Mouse (Mus musculus) forebrain, embryonic 14.5 days (tissue): ENCODE data around the gene Stk31. TPM values are rescaled to one million over a fixed set of nuclear protein-coding genes. Genes with fewer than 3 reads are reported as not detected.

Experiments used
- ATAC-seq: fragments of 200-750 bp; cut with Nextera tagmentation; 2 replicates; pipeline ENCODE4 v1.8.0; 2017; ENCODE audit warnings: mild to moderate bottlenecking, moderate library complexity
- DNase-seq: peaks from one replicate; pipeline ENCODE4 v3.0.0-alpha.2; 2015; ENCODE audit warnings: low spot score
- H3K27ac ChIP-seq: fragments of 300-500 bp; sonication (generic); 2 replicates; pipeline ENCODE4 v1.5.1; 2014; ENCODE audit warnings: low read depth, mild to moderate bottlenecking, control low read depth, low read length, moderate library complexity
- H3K27me3 ChIP-seq: fragments of 300-500 bp; sonication (generic); replicated peaks from 2 replicates; pipeline ENCODE4 v1.6.1; 2014; ENCODE audit warnings: low read length, control low read depth, mixed read lengths; ENCODE audit not compliant: control insufficient read depth, insufficient read depth
- H3K36me3 ChIP-seq: fragments of 300-500 bp; sonication (generic); 2 replicates; pipeline ENCODE4 v1.6.1; 2014; ENCODE audit warnings: low read length, control low read depth; ENCODE audit not compliant: control insufficient read depth, insufficient read depth
- H3K4me1 ChIP-seq: fragments of 300-500 bp; sonication (generic); 2 replicates; pipeline ENCODE4 v1.6.1; 2014; ENCODE audit warnings: antibody characterized with exemption, low read length, control low read depth; ENCODE audit not compliant: control insufficient read depth, insufficient read depth
- H3K4me2 ChIP-seq: fragments of 300-500 bp; sonication (generic); 2 replicates; pipeline ENCODE4 v1.6.1; 2014; ENCODE audit warnings: mild to moderate bottlenecking, control low read depth, low read length
- H3K4me3 ChIP-seq: fragments of 300-500 bp; sonication (generic); 2 replicates; pipeline ENCODE4 v1.5.1; 2014; ENCODE audit warnings: low read depth, low read length, control low read depth
- H3K9ac ChIP-seq: fragments of 300-500 bp; sonication (generic); 2 replicates; pipeline ENCODE4 v1.6.1; 2014; ENCODE audit warnings: mild to moderate bottlenecking, low read length, control low read depth, moderate library complexity
- H3K9me3 ChIP-seq: fragments of 300-500 bp; sonication (generic); replicated peaks from 2 replicates; pipeline ENCODE4 v1.6.1; 2016; ENCODE audit warnings: low read length, control low read depth, mixed read lengths; ENCODE audit not compliant: control insufficient read depth
- WGBS: fragments of 180-500 bp; shearing (Covaris S2); extraction: QIAGEN DNeasy Blood & Tissue Kit; methylation state at CpG from one replicate; pipeline ENCODE4 v1.1.7; 2014; 5-methylcytosine and 5-hydroxymethylcytosine counted together
- polyA plus RNA-seq: library from polyadenylated mRNA; unstranded; fragments of >200 nt; fragmentation: Nextera tagmentation; extraction: Ambion mirVana; gene quantifications from 2 replicates; pipeline ENCODE4 v1.2.1, GENCODE M21; 2014

The Stk31 gene
- polyA plus RNA-seq, 1 experiment from 2014 or later, result not detected

- Histone ChIP-seq H3K4me3 (no peak overlapping the region), H3K27me3 (no peaks in the 10 kb centered on the region), H3K4me2 (no peak overlapping the region), H3K36me3 (no peaks in the 10 kb centered on the region), H3K9me3 (no peaks in the 10 kb centered on the region), H3K9ac (no peak overlapping the region), H3K27ac (no peak overlapping the region), H3K4me1 (no peaks in the 10 kb centered on the region)
- WGBS, result 97% methylated on average over 10 of the region's 10 CpGs
- ATAC-seq (no peak), DNase-seq (no peak)
These were observed 96.1 kb downstream of the Stk31 start for GRCm38 (mm10) chr6:49491526-49491925.

DNA sequence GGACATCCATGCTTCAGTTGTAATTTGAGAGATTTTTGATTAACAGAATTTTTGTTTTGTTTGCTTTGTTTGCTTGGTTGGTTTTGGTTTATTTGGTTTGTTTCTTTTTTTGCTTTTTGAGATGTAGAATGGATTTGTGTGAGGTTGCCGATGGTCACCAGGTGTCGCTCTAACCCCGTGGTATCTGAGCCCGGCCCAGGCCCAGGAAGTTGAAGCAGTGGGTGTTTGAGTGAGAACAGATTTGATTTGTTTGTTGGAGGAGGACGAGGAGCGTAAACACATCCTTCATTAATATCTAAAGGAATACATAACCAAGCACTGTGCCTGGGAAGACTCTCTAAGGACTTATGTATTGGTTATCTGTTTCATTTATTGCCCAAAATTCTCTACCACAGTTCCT is 123.6 kb downstream of the Stk31 start:
- 7% methylated on average over 6 of the region's 6 CpGs for WGBS
- no peak overlapping the region for H3K4me3 ChIP-seq
- ATAC-seq, result peak; percentile 69; the same call in 1 of the 2 replicates

More for the DNA sequence above, 123.6 kb downstream of the Stk31 start:
- no peaks in the 10 kb centered on the region for H3K27me3 ChIP-seq
- no peaks in the 10 kb centered on the region for H3K36me3 ChIP-seq
- H3K4me2 ChIP-seq, result no peak overlapping the region
- H3K9ac ChIP-seq, result no peak overlapping the region
- H3K4me1 ChIP-seq, result no peaks in the 10 kb centered on the region
- H3K9me3 ChIP-seq, result no peaks in the 10 kb centered on the region
- H3K27ac ChIP-seq, result no peak overlapping the region
- DNase-seq, result peak; percentile 78

Other genes with a start within 250 kb of the Stk31 start
- gene Igf2bp3, start 180.6 kb upstream of the Stk31 start, polyA plus RNA-seq, result 30.6 and 32.9 TPM in 2 replicates
- gene Tra2a, start 131.6 kb upstream of the Stk31 start, polyA plus RNA-seq, result 76.3 and 84.1 TPM in 2 replicates
- 10.2 and 12.6 TPM in 2 replicates for gene Ccdc126, start 76.3 kb upstream of the Stk31 start, polyA plus RNA-seq
- gene Fam221a, start 27.9 kb upstream of the Stk31 start, polyA plus RNA-seq, result 5.4 and 6.0 TPM in 2 replicates